Mouse (Mus musculus) MEL-GATA-1-ER (cell line): ENCODE data around the gene Stk32b.

Experiments
- DNase-seq: peaks from one replicate; pipeline ENCODE4 v3.0.0-alpha.2; 2012; ENCODE audit warnings: low read depth; ENCODE audit errors: extremely low read depth

Gene Stk32b

DNA sequence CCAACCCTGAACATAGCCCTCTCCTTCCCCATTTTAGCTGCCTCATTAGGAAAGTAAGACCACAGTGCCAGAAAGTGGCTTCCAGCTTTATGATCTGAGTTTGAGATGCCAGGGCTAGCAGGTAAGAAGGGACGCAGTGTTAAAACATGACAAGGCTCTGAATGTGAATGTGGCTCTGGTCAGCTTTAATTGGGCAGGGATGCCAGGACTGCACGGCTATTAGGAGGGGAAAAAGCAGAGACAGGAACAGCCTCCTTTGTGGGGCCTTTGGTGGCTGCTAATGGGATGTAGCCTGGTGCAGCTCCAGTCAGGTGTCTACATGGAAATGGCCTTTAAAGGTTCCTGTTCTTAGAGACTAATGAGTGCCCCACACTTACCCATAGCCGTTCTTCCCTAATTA is 52.0 kb downstream of the Stk32b start:
- DNase-seq = no peak

DNA sequence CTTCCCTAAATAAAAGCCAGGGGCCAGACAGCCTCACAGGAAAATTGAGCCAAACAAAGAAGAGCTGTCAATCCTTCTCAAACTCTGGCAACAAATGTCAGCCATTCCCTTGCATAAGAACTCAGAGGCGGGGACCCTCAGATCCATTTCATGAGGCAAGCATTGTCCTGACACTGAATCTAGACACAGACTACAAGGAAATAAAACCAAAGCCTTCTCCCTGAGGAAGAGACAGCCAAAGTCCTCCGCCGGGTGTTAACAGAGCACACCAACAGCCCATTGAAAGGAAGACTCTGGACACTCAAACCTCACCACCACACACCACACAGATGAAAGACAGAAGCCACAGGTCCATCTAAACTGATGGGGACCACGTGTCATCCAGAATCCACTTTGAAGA is 57.8 kb downstream of the Stk32b start:
- no peak for DNase-seq

DNA sequence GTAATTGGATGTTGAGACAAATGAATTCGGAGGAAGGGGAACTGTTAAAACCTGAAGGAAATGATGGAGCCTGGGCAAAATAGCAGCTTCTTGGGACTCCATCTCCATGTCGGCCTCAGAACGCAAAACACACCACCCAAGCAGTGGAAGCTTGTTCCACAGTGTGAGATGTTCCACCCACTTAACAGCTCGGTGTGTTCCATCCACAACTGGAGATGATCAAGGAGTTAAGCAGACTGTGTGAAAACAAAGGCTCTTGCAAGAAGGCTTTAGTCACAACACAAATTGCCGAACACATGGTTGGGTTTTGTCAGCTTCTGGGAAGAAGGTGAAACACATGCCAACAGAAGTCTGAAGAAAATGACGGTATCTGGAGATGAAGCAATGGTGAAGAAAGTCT is 59.2 kb downstream of the Stk32b start:
- DNase-seq = no peak

DNA sequence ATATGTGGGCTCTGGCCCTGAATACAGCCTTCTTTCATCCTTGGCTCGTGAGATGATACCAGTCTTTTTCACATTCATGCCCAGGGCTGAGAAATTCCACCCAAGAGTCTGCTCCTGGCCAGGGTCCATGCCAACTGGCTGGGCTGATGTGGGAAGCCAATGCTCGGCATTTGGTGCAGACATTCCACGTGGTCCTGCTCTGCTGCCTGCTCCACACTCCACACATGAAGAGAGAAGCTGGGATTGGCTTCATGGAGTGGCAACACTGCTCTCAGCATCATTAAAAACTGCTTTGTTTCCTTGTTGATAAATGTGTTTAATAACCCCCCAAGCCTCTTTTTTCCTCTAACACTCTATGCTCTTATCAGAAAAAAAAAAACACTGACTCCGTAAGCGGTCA is 61.8 kb downstream of the Stk32b start:
- no peak for DNase-seq

DNA sequence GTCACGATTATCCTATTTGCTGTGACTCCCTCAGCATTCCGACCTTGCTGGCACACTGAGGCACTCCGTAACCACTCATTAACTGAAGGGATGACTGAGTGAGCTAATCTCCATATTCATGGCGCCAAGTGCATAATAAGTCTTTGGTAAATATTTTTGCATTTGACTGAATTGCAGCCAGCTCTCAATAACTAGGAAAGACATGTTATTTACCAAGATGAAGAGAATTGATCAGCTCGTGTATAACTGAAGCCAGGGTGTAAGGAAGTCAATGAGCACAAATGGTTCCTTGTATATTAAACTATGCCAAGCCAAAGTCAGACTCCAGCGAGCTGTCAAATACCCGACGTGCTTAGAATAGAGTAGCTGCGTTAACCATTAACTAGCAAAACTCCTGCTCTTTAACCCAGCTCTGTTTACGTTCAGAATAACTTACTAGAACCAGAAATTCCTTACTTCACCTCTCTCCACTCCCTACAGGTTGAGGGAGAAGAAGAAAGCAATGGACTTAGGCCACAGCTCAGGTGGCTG is 66.2 kb downstream of the Stk32b start:
- DNase-seq = no peak

DNA sequence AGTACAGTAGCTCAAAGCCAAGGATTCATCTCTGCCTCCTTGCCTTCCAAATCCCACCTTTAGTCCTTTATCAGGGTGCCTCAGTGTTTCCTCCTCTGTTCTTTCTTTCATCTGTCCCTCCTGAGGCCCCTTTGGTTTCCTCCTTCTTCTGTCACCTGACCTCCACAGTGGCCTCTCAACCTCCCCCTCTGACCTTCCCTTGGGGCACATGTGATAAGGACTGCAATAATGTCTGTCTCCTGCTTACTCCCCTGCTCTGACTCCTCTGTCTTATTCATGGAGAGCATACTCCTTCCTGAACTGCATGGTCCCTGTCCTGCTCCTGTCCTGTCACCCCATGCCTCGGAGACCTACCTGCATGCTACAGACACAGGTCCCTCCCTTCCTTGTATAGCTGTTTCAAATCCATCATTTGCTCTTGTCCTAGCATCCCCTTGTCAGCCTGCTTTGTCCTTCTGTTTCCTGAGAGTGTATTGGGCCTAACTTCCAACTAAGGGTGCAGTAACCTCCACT is 66.8 kb downstream of the Stk32b start:
- DNase-seq = no peak

DNA sequence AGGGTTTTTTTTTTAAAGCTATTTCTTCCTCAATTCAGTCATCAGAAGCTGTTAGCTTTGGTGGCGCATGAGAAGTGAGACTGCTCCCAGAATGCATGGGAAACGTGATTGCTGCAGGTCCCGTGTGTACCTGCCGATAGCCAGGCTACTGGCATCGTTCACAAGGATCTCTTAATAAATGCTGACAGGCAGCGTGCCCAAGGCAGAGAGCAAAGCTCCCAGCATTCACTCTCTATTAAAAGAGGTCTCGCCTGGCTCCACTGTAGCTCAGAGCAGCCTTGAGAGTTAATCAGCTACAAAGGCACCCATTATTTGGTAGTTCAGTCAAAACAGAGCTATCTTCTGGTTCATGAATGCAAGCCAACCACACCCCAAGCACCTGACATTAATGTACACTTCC is 72.9 kb downstream of the Stk32b start:
- DNase-seq = no peak

DNA sequence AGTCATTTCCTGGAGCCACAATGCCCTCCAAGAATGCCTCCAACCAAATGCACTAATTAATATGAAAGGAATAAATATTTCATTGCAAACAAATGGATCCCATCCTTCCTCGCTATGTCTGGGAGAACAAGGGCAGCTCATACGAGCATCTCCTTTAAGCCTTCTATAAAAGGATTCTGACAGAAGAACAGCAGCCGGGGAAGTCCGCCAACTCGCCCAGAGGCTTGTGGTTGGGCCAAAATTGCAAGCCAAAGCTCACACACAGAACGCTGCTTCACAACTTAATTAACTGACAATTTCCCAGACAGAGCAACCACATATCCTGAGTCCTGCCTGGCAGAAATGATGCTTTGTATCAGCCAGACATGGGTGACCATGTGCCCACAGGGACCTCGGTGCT is 74.5 kb downstream of the Stk32b start:
- DNase-seq = no peak

DNA sequence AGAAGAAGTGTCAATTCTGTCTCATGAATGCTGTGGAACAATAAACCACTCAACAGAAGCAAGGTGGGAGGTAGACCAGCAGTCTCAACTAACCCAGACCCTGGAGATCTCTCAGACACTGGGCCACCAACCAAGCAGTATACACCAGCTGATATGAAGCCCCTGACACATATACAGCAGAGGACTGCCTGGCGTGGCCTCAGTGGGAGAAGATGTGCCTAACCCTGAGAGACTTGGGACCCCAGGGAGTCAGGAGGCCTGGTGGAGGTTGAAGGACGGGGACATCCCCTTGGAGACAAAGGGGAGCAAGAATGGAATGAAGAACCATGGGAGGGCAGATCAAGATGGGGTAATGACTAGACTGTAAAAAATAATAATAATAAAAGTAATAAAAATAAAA is 82.2 kb downstream of the Stk32b start:
- no peak for DNase-seq

DNA sequence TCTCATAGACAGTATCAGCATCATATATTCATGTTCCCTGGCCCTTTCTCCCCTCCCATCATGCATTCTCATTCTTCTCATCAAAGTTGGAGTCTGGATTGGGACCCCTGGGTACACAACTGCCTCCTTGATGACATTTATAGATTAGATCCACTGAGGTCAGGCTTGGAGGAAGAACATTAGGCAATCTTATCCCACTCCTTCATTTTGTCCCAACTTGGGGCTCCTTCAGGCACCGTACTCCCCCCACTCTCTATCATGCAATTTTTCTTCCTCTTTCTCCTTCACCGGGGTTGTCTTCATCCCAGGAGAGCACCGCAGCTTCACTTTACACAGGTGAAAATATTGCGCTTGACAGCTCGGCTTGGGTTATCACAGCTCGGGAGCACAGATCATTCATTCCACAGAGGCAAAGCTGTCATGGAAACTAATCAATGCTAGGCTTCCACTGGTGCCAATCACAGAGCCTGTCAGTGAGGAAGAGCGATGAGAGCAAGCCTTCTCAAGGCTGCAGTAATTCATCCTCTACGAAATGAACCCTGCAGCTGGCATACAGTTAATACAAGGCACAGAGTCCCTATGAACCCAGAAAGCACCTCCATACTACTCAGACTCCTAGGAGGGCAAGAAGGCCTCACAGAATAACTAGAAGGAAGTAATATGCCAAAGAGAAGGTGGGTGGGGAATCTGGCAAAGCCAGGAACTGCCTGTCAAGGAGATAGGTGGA is 89.4 kb downstream of the Stk32b start:
- DNase-seq = no peak

DNA sequence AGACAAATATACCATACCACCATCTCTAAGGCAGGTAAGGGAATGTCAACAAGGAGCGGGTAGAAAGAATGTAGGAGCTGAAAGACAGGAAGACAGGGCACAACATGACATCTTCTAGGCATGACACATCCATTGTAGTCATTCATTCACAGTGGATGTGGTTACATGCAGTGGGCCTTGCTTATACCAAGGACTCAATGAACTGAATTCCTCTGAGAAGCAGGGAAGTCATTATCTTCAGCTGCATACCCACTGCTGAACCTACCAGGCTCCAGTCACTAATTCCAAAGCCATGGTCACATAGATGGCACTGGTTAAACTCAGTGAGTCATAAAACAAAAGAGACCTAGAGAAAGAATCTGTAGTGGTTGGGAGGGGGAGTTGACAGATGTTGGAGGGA is 105.1 kb downstream of the Stk32b start:
- DNase-seq = no peak

DNA sequence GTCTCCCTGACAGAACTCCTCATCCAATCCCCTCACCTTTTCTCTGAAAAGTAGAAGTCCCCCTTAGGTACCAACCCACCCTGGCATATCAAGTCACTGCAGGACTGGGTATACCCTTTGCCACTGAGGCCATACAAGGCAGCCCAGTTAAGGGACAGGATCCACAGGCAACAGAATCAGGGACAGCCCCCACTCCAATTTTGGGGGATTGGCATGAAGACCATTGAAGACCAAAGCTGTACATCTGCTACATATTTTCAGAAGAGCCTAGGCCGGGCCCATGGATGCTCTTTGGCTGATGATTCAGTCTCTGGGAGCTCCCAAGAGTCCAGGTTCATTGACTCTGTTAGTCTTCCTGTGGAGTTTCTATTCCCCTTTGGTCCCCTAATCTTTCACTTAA is 117.4 kb downstream of the Stk32b start:
- no peak for DNase-seq

DNA sequence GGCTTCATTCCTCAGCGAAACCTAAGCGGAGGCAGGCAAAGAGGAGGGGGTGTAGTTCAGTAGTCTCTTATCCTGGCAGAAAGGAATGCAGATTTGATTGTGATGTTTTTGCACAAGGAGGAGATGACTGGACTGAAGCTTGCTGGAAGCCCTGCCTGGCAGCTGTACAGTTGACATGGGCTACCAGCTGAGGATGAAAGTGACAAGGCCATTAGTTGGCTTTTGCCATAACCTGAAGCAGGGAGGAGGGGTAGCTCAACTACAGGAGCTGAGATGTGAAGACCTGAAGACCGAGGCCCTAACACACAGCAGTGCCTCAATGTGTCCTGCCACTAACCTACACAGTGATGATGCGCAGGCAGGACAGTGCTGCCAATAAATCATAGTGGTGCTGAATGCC is 118.7 kb downstream of the Stk32b start:
- no peak for DNase-seq

DNA sequence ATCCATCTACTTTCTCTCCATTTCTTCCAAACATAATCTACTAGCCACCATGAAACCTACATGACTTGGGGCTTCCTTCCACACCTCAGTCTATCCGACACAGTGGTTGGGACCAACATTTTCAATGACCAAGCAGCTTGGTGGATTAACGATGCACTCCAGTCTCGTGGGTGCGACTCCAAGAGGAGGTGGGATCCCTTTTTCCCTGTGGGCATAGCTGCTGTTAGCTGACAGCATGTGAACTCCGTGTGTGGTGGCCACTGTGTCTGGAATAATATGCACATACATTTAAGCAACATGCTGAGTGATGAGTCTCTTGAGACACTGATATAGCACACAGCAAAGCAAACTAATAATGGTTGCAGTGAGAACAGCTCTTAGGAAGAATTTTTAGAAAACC is 124.6 kb downstream of the Stk32b start:
- DNase-seq = no peak

DNA sequence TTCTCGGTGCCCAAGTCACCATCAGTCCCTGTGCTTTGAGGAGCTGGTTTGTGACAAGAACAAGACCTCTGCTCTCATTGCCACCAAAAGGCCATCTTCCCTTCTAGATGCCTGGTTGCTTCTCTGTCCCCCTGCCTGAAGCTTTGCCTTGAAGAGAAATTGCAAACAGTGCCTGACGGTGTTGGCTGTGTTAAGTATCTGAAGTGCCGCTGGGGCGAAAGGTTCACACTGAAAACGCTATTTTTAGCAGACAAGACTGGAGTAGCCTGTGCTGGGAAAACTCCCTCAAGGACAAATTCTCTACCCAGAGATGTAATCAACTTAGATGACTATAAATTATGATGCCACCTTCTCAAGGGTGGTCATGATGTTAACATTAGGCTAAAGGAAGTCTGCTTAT is 129.1 kb downstream of the Stk32b start:
- no peak for DNase-seq

DNA sequence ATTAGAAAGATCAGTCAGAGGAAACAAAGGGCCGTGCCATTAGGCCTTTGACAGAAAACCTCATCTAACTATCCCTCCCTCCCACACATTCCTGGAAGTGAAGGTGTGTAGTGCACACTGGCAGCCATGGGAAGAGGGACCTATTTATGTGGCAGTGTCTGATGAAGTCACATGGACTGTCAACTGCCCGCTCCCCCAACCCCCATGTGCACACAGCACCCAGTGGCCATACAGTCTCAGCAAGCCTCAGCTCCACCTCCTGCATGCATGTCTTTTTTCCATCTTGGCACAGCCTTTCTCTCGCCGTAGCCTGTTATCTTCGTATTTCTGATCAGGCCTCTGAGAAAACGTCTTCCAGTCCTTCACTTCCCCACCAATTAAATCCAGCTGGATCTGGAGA is 130.9 kb downstream of the Stk32b start:
- DNase-seq = no peak

DNA sequence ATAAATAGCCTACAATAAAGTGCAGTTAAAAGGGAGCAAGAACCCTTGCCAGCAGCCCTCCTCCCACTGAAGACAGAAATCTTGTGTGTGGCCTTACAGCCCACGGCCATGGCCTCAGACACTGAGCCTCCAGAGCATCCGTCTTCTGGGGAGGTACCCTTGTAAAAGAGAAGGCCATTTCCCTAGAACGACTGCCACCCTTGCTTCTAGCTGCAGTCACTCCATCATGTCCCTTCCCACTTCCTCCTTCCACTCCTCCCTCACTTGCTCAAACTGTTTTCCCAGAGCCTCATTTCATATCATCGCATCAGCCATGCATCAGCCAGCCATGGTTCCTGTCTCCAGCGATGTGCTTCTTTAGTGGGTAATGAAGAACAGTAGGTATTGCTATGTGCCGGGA is 141.5 kb downstream of the Stk32b start:
- DNase-seq = no peak

DNA sequence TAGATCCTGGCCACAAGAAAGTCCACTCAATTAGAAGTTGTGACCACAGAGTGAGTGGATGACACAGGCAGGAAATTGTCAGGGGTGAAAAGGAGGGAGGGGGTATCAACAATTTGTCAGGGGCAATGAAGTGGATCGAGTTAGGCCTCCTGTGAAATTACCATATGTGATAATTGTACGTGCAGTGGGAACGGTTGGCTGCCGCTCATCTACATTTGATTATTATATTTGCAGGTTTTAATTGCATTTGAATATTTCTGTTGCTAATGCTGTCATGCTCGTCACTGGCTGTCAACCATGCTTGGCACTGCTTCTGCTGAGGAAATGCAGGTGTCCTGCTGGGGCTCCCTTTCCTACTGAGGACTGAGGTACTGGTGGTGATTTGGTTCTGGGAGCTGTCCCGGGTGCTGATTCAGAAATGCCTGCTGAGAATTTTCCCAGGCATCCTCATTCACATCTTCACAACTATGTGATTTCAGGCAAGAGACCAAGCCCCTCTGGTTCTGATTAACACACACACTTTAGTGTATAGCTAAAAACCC is 159.6 kb downstream of the Stk32b start:
- no peak for DNase-seq

DNA sequence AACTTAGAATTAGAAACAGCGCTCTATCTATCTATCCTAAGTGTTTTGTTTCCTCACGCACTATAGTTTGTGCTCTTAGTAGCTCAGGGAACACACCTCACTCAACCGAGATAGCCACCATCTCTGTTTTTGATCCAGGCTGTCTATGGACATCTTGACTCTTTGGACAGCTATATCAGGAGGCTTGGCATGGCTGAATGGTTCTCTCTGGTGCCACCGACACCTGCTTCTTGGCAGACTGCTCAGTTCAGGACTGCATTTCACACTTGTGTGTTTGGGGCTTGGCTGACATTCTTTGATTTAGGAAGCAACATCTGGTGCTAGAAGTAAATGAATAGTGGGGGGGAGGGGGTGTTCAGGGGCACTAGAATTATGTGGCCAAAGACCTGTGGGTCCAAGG is 162.7 kb downstream of the Stk32b start:
- no peak for DNase-seq

DNA sequence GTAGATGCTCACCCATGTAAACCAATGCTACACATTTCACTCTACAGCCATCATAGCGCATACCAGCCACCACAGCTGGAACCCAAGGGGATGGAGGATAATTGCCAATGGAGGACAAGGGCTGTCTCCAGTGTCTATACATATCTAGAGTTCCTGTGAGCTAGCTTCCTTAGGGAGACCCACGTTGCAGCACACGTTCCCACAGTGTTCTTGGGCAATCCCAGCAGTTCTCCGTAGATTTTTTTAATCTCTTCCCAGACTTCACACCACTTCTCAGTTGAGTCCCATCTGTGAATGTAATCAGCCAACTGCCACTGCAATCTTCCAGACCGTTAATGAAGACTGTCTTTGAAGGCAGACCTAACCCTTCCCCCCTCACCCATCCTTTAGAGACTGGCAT is 165.3 kb downstream of the Stk32b start:
- no peak for DNase-seq

DNA sequence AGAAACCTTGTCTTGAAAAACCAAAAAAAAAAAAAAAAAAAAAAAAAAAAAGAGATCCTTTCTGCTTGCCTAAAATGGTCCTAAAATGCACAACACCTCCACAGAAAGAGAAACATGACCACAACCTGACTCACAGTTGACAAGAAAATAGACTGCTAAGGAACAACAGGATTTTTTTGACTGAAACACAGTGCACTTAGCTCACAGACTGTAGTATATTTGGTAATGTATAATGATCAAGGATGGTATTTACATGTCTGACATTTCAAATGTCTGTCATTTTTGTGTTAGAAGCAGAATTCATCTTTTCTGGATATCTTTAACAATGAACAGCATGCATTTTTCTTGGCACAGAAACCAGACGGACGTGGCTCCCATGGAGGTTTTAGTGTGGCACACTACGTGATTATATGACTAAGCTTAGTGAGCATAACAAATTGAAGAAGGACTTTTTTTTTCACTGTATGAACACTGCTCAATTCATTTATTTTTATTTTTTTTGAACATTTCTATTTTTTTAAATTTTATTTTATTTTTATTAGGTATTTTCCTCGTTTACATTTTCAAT is 181.2 kb downstream of the Stk32b start:
- no peak for DNase-seq

DNA sequence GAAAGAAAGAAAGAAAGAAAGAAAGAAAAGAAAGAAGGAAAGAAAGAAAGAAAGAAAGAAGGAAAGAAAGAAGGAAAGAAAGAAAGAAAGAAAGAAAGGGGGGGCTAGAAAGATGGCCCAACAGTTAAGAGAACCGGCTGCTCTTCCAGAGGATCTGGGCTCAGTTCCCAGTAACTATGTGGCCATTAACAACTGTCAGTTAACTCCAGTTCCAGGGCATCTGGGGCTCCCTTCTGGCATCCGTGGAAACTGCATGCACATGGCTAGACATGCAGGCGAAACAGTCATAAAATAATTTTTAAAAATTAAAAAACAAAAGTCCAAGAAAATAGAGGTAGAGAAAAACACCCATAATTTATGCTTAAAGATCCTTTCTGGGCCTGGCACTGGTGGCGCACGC is 181.7 kb downstream of the Stk32b start:
- DNase-seq = no peak

DNA sequence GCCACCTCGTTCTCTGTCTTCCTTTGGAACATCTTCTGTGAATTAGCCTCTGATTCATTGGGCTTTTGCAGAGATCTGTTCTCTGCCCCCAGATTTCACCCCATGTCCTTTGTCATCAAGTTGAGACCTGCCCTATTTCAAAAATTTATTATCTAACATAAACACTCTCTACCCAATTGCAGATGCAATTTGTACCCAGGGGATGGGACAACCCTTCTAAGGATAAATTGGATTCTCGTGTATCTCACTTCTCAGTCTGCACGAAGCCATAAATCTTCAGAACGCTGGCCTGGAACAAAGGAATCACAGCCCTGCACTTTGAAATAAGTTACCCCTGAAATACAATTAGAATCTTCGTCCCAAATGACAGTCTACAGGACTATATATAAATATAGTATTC is 191.6 kb downstream of the Stk32b start:
- DNase-seq = no peak
